Mouse (Mus musculus): Measurements from ENCODE around the gene Olfr389. TPM values are rescaled to one million over a fixed set of nuclear protein-coding genes. Genes with fewer than 3 reads are reported as not detected.

Olfr389 gene
- not detected in 2 replicates for polyA plus RNA-seq (2015; fragmentation: Nextera tagmentation; extraction: Ambion mirVana)

- Histone ChIP-seq H3K27ac (ENCODE audit: low read length) (no peak within 1 kb of the TSS), H3K9ac (replicated peaks; ENCODE audit: low read length) (no peak within 1 kb of the TSS), H3K4me1 (ENCODE audit: insufficient read depth, low read length) (no peaks in the 10 kb centered on the region), H3K4me2 (replicated peaks; ENCODE audit: low read depth, low read length) (no peak within 1 kb of the TSS), H3K27me3 (ENCODE audit: insufficient read depth, low read length) (no peaks in the 10 kb centered on the region), H3K36me3 (ENCODE audit: insufficient read depth, low read length) (no peaks in the 10 kb centered on the region), H3K9me3 (ENCODE audit: low read length) (no peaks in the 10 kb centered on the region), H3K4me3 (ENCODE audit: low read length) (no peak within 1 kb of the TSS)
- no peak for ATAC-seq (ENCODE audit: low FRiP score, low TSS enrichment)
- WGBS: 90% methylated on average over 1 of the region's 1 CpGs
Observed at GRCm38 (mm10) chr11:73780613-73781012, at the start of gene Olfr389. Gene Olfr389, minus strand, starts transcription at chr11:73780713.

- Histone ChIP-seq H3K4me3 (ENCODE audit: low read length) (no peak within 1 kb of the TSS), H3K9ac (replicated peaks; ENCODE audit: low read length) (no peak within 1 kb of the TSS), H3K27ac (ENCODE audit: low read length) (no peak within 1 kb of the TSS), H3K27me3 (ENCODE audit: insufficient read depth, low read length) (no peaks in the 10 kb centered on the region), H3K9me3 (ENCODE audit: low read length) (no peaks in the 10 kb centered on the region), H3K4me2 (replicated peaks; ENCODE audit: low read depth, low read length) (no peak within 1 kb of the TSS), H3K36me3 (ENCODE audit: insufficient read depth, low read length) (no peaks in the 10 kb centered on the region), H3K4me1 (ENCODE audit: insufficient read depth, low read length) (no peaks in the 10 kb centered on the region)
- no peak for ATAC-seq (ENCODE audit: low FRiP score, low TSS enrichment)
- WGBS: 97% methylated on average over 1 of the region's 1 CpGs
Observed at GRCm38 (mm10) chr11:73816949-73817348, 36.4 kb upstream of the Olfr389 start, which contains the start of gene Olfr392. Gene Olfr392, minus strand, starts transcription at chr11:73817049.

- no peak within 1 kb of the TSS for H3K27ac ChIP-seq (ENCODE audit: low read length)
- H3K27me3 ChIP-seq (ENCODE audit: insufficient read depth, low read length): no peaks in the 10 kb centered on the region
- H3K9ac ChIP-seq (replicated peaks; ENCODE audit: low read length): no peak within 1 kb of the TSS
- H3K4me1 ChIP-seq (ENCODE audit: insufficient read depth, low read length): no peaks in the 10 kb centered on the region
- no peak within 1 kb of the TSS for H3K4me3 ChIP-seq (ENCODE audit: low read length)
- H3K4me2 ChIP-seq (replicated peaks; ENCODE audit: low read depth, low read length): no peak within 1 kb of the TSS
- no peaks in the 10 kb centered on the region for H3K36me3 ChIP-seq (ENCODE audit: insufficient read depth, low read length)
- 17% methylated on average over 1 of the region's 1 CpGs for WGBS
- H3K9me3 ChIP-seq (ENCODE audit: low read length): no peaks in the 10 kb centered on the region
- ATAC-seq (ENCODE audit: low FRiP score, low TSS enrichment): no peak
Observed at GRCm38 (mm10) chr11:73802952-73803351, 22.4 kb upstream of the Olfr389 start, which contains the start of gene Olfr391-ps. Gene Olfr391-ps, minus strand, starts transcription at chr11:73803052.

GRCm38 (mm10) chr11:73782664-73783063 is 2.2 kb upstream of the Olfr389 start, which contains the start of gene Olfr390:
Gene Olfr390, plus strand, starts transcription at chr11:73782964.
- Histone ChIP-seq H3K4me3 (ENCODE audit: low read length) (no peak within 1 kb of the TSS), H3K27me3 (ENCODE audit: insufficient read depth, low read length) (no peaks in the 10 kb centered on the region), H3K4me2 (replicated peaks; ENCODE audit: low read depth, low read length) (no peak within 1 kb of the TSS), H3K9me3 (ENCODE audit: low read length) (no peaks in the 10 kb centered on the region), H3K4me1 (ENCODE audit: insufficient read depth, low read length) (no peaks in the 10 kb centered on the region), H3K36me3 (ENCODE audit: insufficient read depth, low read length) (no peaks in the 10 kb centered on the region), H3K9ac (replicated peaks; ENCODE audit: low read length) (no peak within 1 kb of the TSS), H3K27ac (ENCODE audit: low read length) (no peak within 1 kb of the TSS)
- WGBS: 61% methylated on average over 1 of the region's 1 CpGs
- no peak for ATAC-seq (ENCODE audit: low FRiP score, low TSS enrichment)

GRCm38 (mm10) chr11:73759115-73759514 is 21.4 kb downstream of the Olfr389 start:
- Histone ChIP-seq H3K9ac (replicated peaks; ENCODE audit: low read length) (no peak overlapping the region), H3K27ac (ENCODE audit: low read length) (no peak overlapping the region), H3K4me2 (replicated peaks; ENCODE audit: low read depth, low read length) (no peak overlapping the region), H3K4me1 (ENCODE audit: insufficient read depth, low read length) (no peaks in the 10 kb centered on the region), H3K4me3 (ENCODE audit: low read length) (no peak overlapping the region), H3K9me3 (ENCODE audit: low read length) (peaks cover 10% of the 10 kb centered on the region), H3K27me3 (ENCODE audit: insufficient read depth, low read length) (no peaks in the 10 kb centered on the region), H3K36me3 (ENCODE audit: insufficient read depth, low read length) (no peaks in the 10 kb centered on the region)
- no peak for ATAC-seq (ENCODE audit: low FRiP score, low TSS enrichment)

Other genes starting within 250 kb of the Olfr389 start
- not detected in 2 replicates for gene Olfr385, start 187.7 kb downstream of the Olfr389 start, polyA plus RNA-seq (2015; fragmentation: Nextera tagmentation; extraction: Ambion mirVana)
- gene Olfr384, start 182.1 kb downstream of the Olfr389 start, polyA plus RNA-seq (2015; fragmentation: Nextera tagmentation; extraction: Ambion mirVana): not detected in 2 replicates
- not detected in 2 replicates for gene Zfp735, start 91.9 kb downstream of the Olfr389 start, polyA plus RNA-seq (2015; fragmentation: Nextera tagmentation; extraction: Ambion mirVana)
- gene Olfr390, start 2.3 kb upstream of the Olfr389 start, polyA plus RNA-seq (2015; fragmentation: Nextera tagmentation; extraction: Ambion mirVana): not detected in 2 replicates
- gene Olfr391-ps, start 22.3 kb upstream of the Olfr389 start, polyA plus RNA-seq (2015; fragmentation: Nextera tagmentation; extraction: Ambion mirVana): not detected in 2 replicates
- not detected in 2 replicates for gene Olfr392, start 36.3 kb upstream of the Olfr389 start, polyA plus RNA-seq (2015; fragmentation: Nextera tagmentation; extraction: Ambion mirVana)
- not detected in 2 replicates for gene Olfr393, start 70.7 kb upstream of the Olfr389 start, polyA plus RNA-seq (2015; fragmentation: Nextera tagmentation; extraction: Ambion mirVana)
- gene Olfr394, start 110.1 kb upstream of the Olfr389 start, polyA plus RNA-seq (2015; fragmentation: Nextera tagmentation; extraction: Ambion mirVana): not detected in 2 replicates
- gene Olfr395, start 128.6 kb upstream of the Olfr389 start, polyA plus RNA-seq (2015; fragmentation: Nextera tagmentation; extraction: Ambion mirVana): not detected in 2 replicates
- gene Olfr23, start 156.0 kb upstream of the Olfr389 start, polyA plus RNA-seq (2015; fragmentation: Nextera tagmentation; extraction: Ambion mirVana): not detected in 2 replicates
- not detected in 2 replicates for gene Olfr397, start 180.1 kb upstream of the Olfr389 start, polyA plus RNA-seq (2015; fragmentation: Nextera tagmentation; extraction: Ambion mirVana)
- not detected in 2 replicates for gene Olfr398, start 209.7 kb upstream of the Olfr389 start, polyA plus RNA-seq (2015; fragmentation: Nextera tagmentation; extraction: Ambion mirVana)

Data from kidney, embryonic 16.5 days (tissue).